Mouse (Mus musculus): ENCODE measurements around the gene Gm20388. TPM values are rescaled to one million over a fixed set of nuclear protein-coding genes. Genes with fewer than 3 reads are reported as not detected.

The Gm20388 gene
- total and polyA plus RNA-seq, 2 experiments from 2014 or later = 51.3 TPM; not detected in 1

- Histone ChIP-seq H3K4me2 (ENCODE audit: low read depth) (no peak overlapping the region), H3K4me3 (ENCODE audit: low read depth, low read length) (no peak overlapping the region), H3K27me3 (ENCODE audit: insufficient read depth, low read length) (no peaks in the 10 kb centered on the region), H3K9ac (no peak overlapping the region), H3K27ac (ENCODE audit: low read depth, low read length) (no peak overlapping the region), H3K36me3 (ENCODE audit: insufficient read depth) (no peaks in the 10 kb centered on the region), H3K9me3 (ENCODE audit: low read length) (no peaks in the 10 kb centered on the region), H3K4me1 (ENCODE audit: insufficient read depth) (no peaks in the 10 kb centered on the region)
- DNase-seq = no peak
- ATAC-seq = no peak
- 78% methylated on average over 12 of the region's 12 CpGs for WGBS
- TF ChIP-seq CTCF (IDR thresholded peaks at IDR 0.05; ENCODE audit: low read depth) = no peak
These were observed 61.9 kb downstream of the Gm20388 start for GRCm38 (mm10) chr8:119972558-119972957.

- Histone ChIP-seq H3K27me3 (ENCODE audit: insufficient read depth, low read length) (no peaks in the 10 kb centered on the region), H3K4me3 (ENCODE audit: low read depth, low read length) (no peak overlapping the region), H3K27ac (ENCODE audit: low read depth, low read length) (no peak overlapping the region), H3K4me1 (ENCODE audit: insufficient read depth) (no peaks in the 10 kb centered on the region), H3K36me3 (ENCODE audit: insufficient read depth) (no peaks in the 10 kb centered on the region), H3K9ac (no peak overlapping the region), H3K4me2 (ENCODE audit: low read depth) (no peak overlapping the region), H3K9me3 (ENCODE audit: low read length) (no peaks in the 10 kb centered on the region)
- no peak for TF ChIP-seq CTCF (IDR thresholded peaks at IDR 0.05; ENCODE audit: low read depth)
- 71% methylated on average over 11 of the region's 11 CpGs for WGBS
- DNase-seq = no peak
- ATAC-seq = no peak; the same call in 1 of the 2 replicates
These were observed 68.2 kb downstream of the Gm20388 start for GRCm38 (mm10) chr8:119978770-119979381.

- peak; percentile 35; the same call in 1 of the 2 replicates for TF ChIP-seq CTCF (IDR thresholded peaks at IDR 0.05; ENCODE audit: low read depth)
- no peak overlapping the region for H3K27ac ChIP-seq (ENCODE audit: low read depth, low read length)
- H3K4me3 ChIP-seq (ENCODE audit: low read depth, low read length) = no peak overlapping the region
- H3K27me3 ChIP-seq (ENCODE audit: insufficient read depth, low read length) = no peaks in the 10 kb centered on the region
- no peaks in the 10 kb centered on the region for H3K9me3 ChIP-seq (ENCODE audit: low read length)
- ATAC-seq (no peak), DNase-seq (no peak)
- no peaks in the 10 kb centered on the region for H3K4me1 ChIP-seq (ENCODE audit: insufficient read depth)
- no peak overlapping the region for H3K9ac ChIP-seq
- H3K36me3 ChIP-seq (ENCODE audit: insufficient read depth) = no peaks in the 10 kb centered on the region
- WGBS = 77% methylated on average over 4 of the region's 4 CpGs
- no peak overlapping the region for H3K4me2 ChIP-seq (ENCODE audit: low read depth)
These were observed 70.6 kb downstream of the Gm20388 start for GRCm38 (mm10) chr8:119981253-119981652.

- H3K4me3 ChIP-seq (ENCODE audit: low read depth, low read length) = no peak overlapping the region
- no peaks in the 10 kb centered on the region for H3K36me3 ChIP-seq (ENCODE audit: insufficient read depth)
- H3K9ac ChIP-seq = no peak overlapping the region
- DNase-seq = no peak
- no peak overlapping the region for H3K4me2 ChIP-seq (ENCODE audit: low read depth)
- H3K9me3 ChIP-seq (ENCODE audit: low read length) = no peaks in the 10 kb centered on the region
- no peak overlapping the region for H3K27ac ChIP-seq (ENCODE audit: low read depth, low read length)
- TF ChIP-seq CTCF (IDR thresholded peaks at IDR 0.05; ENCODE audit: low read depth) = no peak; the same call in 1 of the 2 replicates
- no peaks in the 10 kb centered on the region for H3K4me1 ChIP-seq (ENCODE audit: insufficient read depth)
- no peak for ATAC-seq
- H3K27me3 ChIP-seq (ENCODE audit: insufficient read depth, low read length) = no peaks in the 10 kb centered on the region
These were observed 73.4 kb downstream of the Gm20388 start for GRCm38 (mm10) chr8:119984085-119984484.

- Histone ChIP-seq H3K4me3 (ENCODE audit: low read depth, low read length) (no peak overlapping the region), H3K9me3 (ENCODE audit: low read length) (no peaks in the 10 kb centered on the region), H3K27me3 (ENCODE audit: insufficient read depth, low read length) (no peaks in the 10 kb centered on the region), H3K27ac (ENCODE audit: low read depth, low read length) (no peak overlapping the region), H3K4me1 (ENCODE audit: insufficient read depth) (no peaks in the 10 kb centered on the region), H3K4me2 (ENCODE audit: low read depth) (no peak overlapping the region), H3K36me3 (ENCODE audit: insufficient read depth) (no peaks in the 10 kb centered on the region), H3K9ac (no peak overlapping the region)
- DNase-seq (no peak), ATAC-seq (no peak)
- WGBS = 82% methylated on average over 5 of the region's 5 CpGs
- no peak for TF ChIP-seq CTCF (IDR thresholded peaks at IDR 0.05; ENCODE audit: low read depth)
These were observed 75.5 kb downstream of the Gm20388 start for GRCm38 (mm10) chr8:119986174-119986573.

- H3K9me3 ChIP-seq (ENCODE audit: low read length) = no peaks in the 10 kb centered on the region
- WGBS = 76% methylated on average over 15 of the region's 15 CpGs
- no peaks in the 10 kb centered on the region for H3K4me1 ChIP-seq (ENCODE audit: insufficient read depth)
- H3K4me3 ChIP-seq (ENCODE audit: low read depth, low read length) = no peak overlapping the region
- H3K27me3 ChIP-seq (ENCODE audit: insufficient read depth, low read length) = peaks cover 9% of the 10 kb centered on the region
- no peak for ATAC-seq
- no peak for DNase-seq
- H3K9ac ChIP-seq = no peak overlapping the region
- no peaks in the 10 kb centered on the region for H3K36me3 ChIP-seq (ENCODE audit: insufficient read depth)
- no peak for TF ChIP-seq CTCF (IDR thresholded peaks at IDR 0.05; ENCODE audit: low read depth)
- H3K4me2 ChIP-seq (ENCODE audit: low read depth) = no peak overlapping the region
- H3K27ac ChIP-seq (ENCODE audit: low read depth, low read length) = no peak overlapping the region
These were observed 77.4 kb downstream of the Gm20388 start for GRCm38 (mm10) chr8:119988087-119988486.

- peak; percentile 96 for ATAC-seq
- peak within 1 kb of the TSS; percentile 68 for H3K4me2 ChIP-seq (ENCODE audit: low read depth)
- peak within 1 kb of the TSS; percentile 38 for H3K4me3 ChIP-seq (ENCODE audit: low read depth, low read length)
- no peaks in the 10 kb centered on the region for H3K36me3 ChIP-seq (ENCODE audit: insufficient read depth)
- H3K27ac ChIP-seq (ENCODE audit: low read depth, low read length) = no peak within 1 kb of the TSS
- peak; percentile 29 for TF ChIP-seq CTCF (IDR thresholded peaks at IDR 0.05; ENCODE audit: low read depth)
- H3K27me3 ChIP-seq (ENCODE audit: insufficient read depth, low read length) = peaks cover 15% of the 10 kb centered on the region
- peak within 1 kb of the TSS; percentile 31; the same call in 1 of the 2 replicates for H3K9ac ChIP-seq
- no peaks in the 10 kb centered on the region for H3K4me1 ChIP-seq (ENCODE audit: insufficient read depth)
- WGBS = 0% methylated on average over 25 of the region's 25 CpGs
- no peaks in the 10 kb centered on the region for H3K9me3 ChIP-seq (ENCODE audit: low read length)
- peak; percentile 85 for DNase-seq
These were observed 81.6 kb downstream of the Gm20388 start, which contains the start of gene Crispld2 for GRCm38 (mm10) chr8:119992249-119992648. Gene Crispld2 (plus strand): TSS chr8:119992438.

Data from forebrain, postnatal 0 days (tissue).